Mouse (Mus musculus): ENCODE data around the gene Tcp11.

GRCm38 (mm10) chr17:28022854-28023655, 57.4 kb downstream of the Tcp11 start:
- TF ChIP-seq POLR2A (IDR thresholded peaks at IDR 0.05; ENCODE audit: borderline replicate concordance, low read depth, low read length) (no peak), CTCF (IDR thresholded peaks at IDR 0.05; ENCODE audit: low read depth, low read length) (no peak)

Data from bone marrow macrophage, adult 2 months (primary cell).